9 mouse cellular contexts compared by ENCODE assay signal in genomic region chr13:49189970-49190870, GRCm38 (mm10). TPM values are rescaled to one million over a fixed set of nuclear protein-coding genes. Genes with fewer than 3 reads are reported as not detected.
DNase-seq lines count a peak whose midpoint lies in the region; ATAC-seq lines count a peak whose summit lies in the region.
"Had no signal": no experiment of that assay in that cellular context is flagged by ENCODE, and none has a peak within 500 bp of the region (broad histone marks: within the 10 kb centered on the region; RNA-seq: fewer than 3 reads in every experiment).

No protein-coding gene starts in this region.

- H3K4me2 ChIP-seq in heart, embryonic 16.5 days (ENCODE audit: low read depth, low read length) = no peak overlapping the region
- H3K4me2 ChIP-seq in midbrain, embryonic 11.5 days = no peak overlapping the region

- peak overlapping the region; percentile 6; the same call in 1 of the 2 replicates for H3K9ac ChIP-seq in heart, embryonic 16.5 days (ENCODE audit: low read length)
- H3K9ac ChIP-seq in midbrain, embryonic 11.5 days (ENCODE audit: low read length) = no peak overlapping the region

- no peak overlapping the region for H3K27ac ChIP-seq in heart, embryonic 16.5 days (ENCODE audit: low read length)
- no peak overlapping the region for H3K27ac ChIP-seq in midbrain, embryonic 11.5 days (ENCODE audit: low read depth, low read length)

- peaks cover 5% of the 10 kb centered on the region; the same call in 1 of the 2 replicates for H3K36me3 ChIP-seq in heart, embryonic 16.5 days (ENCODE audit: control insufficient read depth, insufficient read depth)
- no peaks in the 10 kb centered on the region for H3K36me3 ChIP-seq in midbrain, embryonic 11.5 days (ENCODE audit: control insufficient read depth, insufficient read depth, low read length)

- no peak overlapping the region for H3K4me3 ChIP-seq in heart, embryonic 16.5 days (ENCODE audit: low read length)
- H3K4me3 ChIP-seq in midbrain, embryonic 11.5 days (ENCODE audit: low read depth, low read length) = no peak overlapping the region

- peak; percentile 72 to 78 for DNase-seq in adrenal gland, adult (ENCODE audit: inconsistent age in 2 of 2, low spot score in 1 of 2)
- no peak for DNase-seq in adrenal gland, postnatal 4 days (ENCODE audit: low spot score in 2 of 2)
- DNase-seq in kidney, postnatal 36 days = peak; percentile 87 to 91
- peak; percentile 79 for DNase-seq in lung, postnatal 36 days
- DNase-seq in left cerebral cortex, adult 18-20 months (ENCODE audit: low spot score in 2 of 2) = no peak
- DNase-seq in embryo, embryonic 9.5 days (ENCODE audit: extremely low spot score) = no peak
- DNase-seq in midbrain, embryonic 11.5 days (ENCODE audit: low spot score, missing footprints) = no peak
- DNase-seq: thymus, adult 2 months had no signal

- H3K27me3 ChIP-seq in heart, embryonic 16.5 days (ENCODE audit: control insufficient read depth, insufficient read depth, low read length) = no peaks in the 10 kb centered on the region
- H3K27me3 ChIP-seq in midbrain, embryonic 11.5 days (ENCODE audit: control insufficient read depth, insufficient read depth, low read length) = no peaks in the 10 kb centered on the region

- 46% methylated on average over 12 of the region's 12 CpGs for WGBS in heart, embryonic 16.5 days
- whole genome bisulfite sequencing in midbrain, embryonic 11.5 days = 85% methylated on average over 12 of the region's 12 CpGs

- H3K4me1 ChIP-seq in heart, embryonic 16.5 days (ENCODE audit: control insufficient read depth, insufficient read depth, low read length) = peaks cover 51% of the 10 kb centered on the region
- peaks cover 18% of the 10 kb centered on the region for H3K4me1 ChIP-seq in midbrain, embryonic 11.5 days (ENCODE audit: control insufficient read depth, insufficient read depth, low read length)

- H3K9me3 ChIP-seq in heart, embryonic 16.5 days (replicated peaks; ENCODE audit: control insufficient read depth, low read length) = no peaks in the 10 kb centered on the region
- H3K9me3 ChIP-seq in midbrain, embryonic 11.5 days (ENCODE audit: control insufficient read depth, low read length) = no peaks in the 10 kb centered on the region

- no peak for ATAC-seq in heart, embryonic 16.5 days (replicated peaks; ENCODE audit: extremely low read depth, insufficient read depth, low FRiP score)
- no peak for ATAC-seq in midbrain, embryonic 11.5 days (ENCODE audit: low FRiP score)

RNA-seq across cellular contexts. Expression of gene Ninj1, which starts 2.9 kb away (rescaled TPM):
- 10 to 100 TPM; 49.0 to 51.9 TPM for total RNA-seq in adrenal gland, postnatal 4 days (2021)
- polyA plus RNA-seq in heart, embryonic 16.5 days (2015; fragmentation: Nextera tagmentation; extraction: Ambion mirVana) = 78.8 and 84.5 TPM in 2 replicates
- total RNA-seq in left cerebral cortex, adult 18-20 months (2021) = 10 to 100 TPM; 19.1 to 20.7 TPM
- 17.5 TPM in 2 replicates for polyA plus RNA-seq in midbrain, embryonic 11.5 days (2014; fragmentation: Nextera tagmentation; extraction: Ambion mirVana)

RNA-seq across cellular contexts. Expression of gene Card19, which starts 25.6 kb away (rescaled TPM):
- 10 to 100 TPM; 48.9 to 62.7 TPM for total RNA-seq in adrenal gland, postnatal 4 days (2021)
- 143 and 144 TPM in 2 replicates for polyA plus RNA-seq in heart, embryonic 16.5 days (2015; fragmentation: Nextera tagmentation; extraction: Ambion mirVana)
- total RNA-seq in left cerebral cortex, adult 18-20 months (2021) = 1 to 10 TPM; 8.0 to 8.8 TPM
- 17.1 and 18.0 TPM in 2 replicates for polyA plus RNA-seq in midbrain, embryonic 11.5 days (2014; fragmentation: Nextera tagmentation; extraction: Ambion mirVana)

RNA-seq across cellular contexts. Expression of gene Wnk2, which starts 42.4 kb away (rescaled TPM):
- total RNA-seq in adrenal gland, postnatal 4 days (2021) = 10 to 100 TPM; 10.1 to 10.5 TPM
- polyA plus RNA-seq in heart, embryonic 16.5 days (2015; fragmentation: Nextera tagmentation; extraction: Ambion mirVana) = 1.8 and 1.9 TPM in 2 replicates
- 100 to 1,000 TPM; 117 to 130 TPM for total RNA-seq in left cerebral cortex, adult 18-20 months (2021)
- 6.1 and 7.8 TPM in 2 replicates for polyA plus RNA-seq in midbrain, embryonic 11.5 days (2014; fragmentation: Nextera tagmentation; extraction: Ambion mirVana)

RNA-seq across cellular contexts. Expression of gene Susd3, which starts 58.3 kb away (rescaled TPM):
- 10 to 100 TPM in 1 of 2 experiments, 1 to 10 TPM in 1; 8.2 to 11.3 TPM for total RNA-seq in adrenal gland, postnatal 4 days (2021)
- polyA plus RNA-seq in heart, embryonic 16.5 days (2015; fragmentation: Nextera tagmentation; extraction: Ambion mirVana) = 1.4 and 1.8 TPM in 2 replicates
- 1 to 10 TPM; 2.4 to 2.6 TPM for total RNA-seq in left cerebral cortex, adult 18-20 months (2021)
- polyA plus RNA-seq in midbrain, embryonic 11.5 days (2014; fragmentation: Nextera tagmentation; extraction: Ambion mirVana) = 0.81 and 1.1 TPM in 2 replicates

Comparison
In these comparisons a context has a peak if more than half of its experiments do, and no peak if none do; other contexts are left out.
1. DNase-seq: peak in adrenal gland, adult (2 of 2), kidney, postnatal 36 days (2 of 2) and lung, postnatal 36 days (single experiment); none in adrenal gland, postnatal 4 days (0 of 2), left cerebral cortex, adult 18-20 months (0 of 2), embryo, embryonic 9.5 days (single experiment) and midbrain, embryonic 11.5 days (single experiment).
2. RNA of gene Card19, which starts 25.6 kb away (total RNA-seq): 48.9 to 62.7 TPM in adrenal gland, postnatal 4 days; 8.0 to 8.8 TPM in left cerebral cortex, adult 18-20 months; every median in the first group is over 4 times any median in the second.
3. RNA of gene Wnk2, which starts 42.4 kb away (total RNA-seq): 117 to 130 TPM in left cerebral cortex, adult 18-20 months; 10.1 to 10.5 TPM in adrenal gland, postnatal 4 days; every median in the first group is over 10 times any median in the second.